Mouse (Mus musculus) NIH3T3 (cell line): Measurements from ENCODE around the gene Tlcd1.
"Not testable (repeated sequence)": the region's sequence is repeated elsewhere in the genome, so short reads cannot be mapped to it uniquely, and the experiment has no call there.

Experiments used
- DNase-seq: peaks from one replicate; pipeline ENCODE4 v3.0.0-alpha.2; 2012; ENCODE audit warnings: low read depth

Tlcd1 gene

DNA sequence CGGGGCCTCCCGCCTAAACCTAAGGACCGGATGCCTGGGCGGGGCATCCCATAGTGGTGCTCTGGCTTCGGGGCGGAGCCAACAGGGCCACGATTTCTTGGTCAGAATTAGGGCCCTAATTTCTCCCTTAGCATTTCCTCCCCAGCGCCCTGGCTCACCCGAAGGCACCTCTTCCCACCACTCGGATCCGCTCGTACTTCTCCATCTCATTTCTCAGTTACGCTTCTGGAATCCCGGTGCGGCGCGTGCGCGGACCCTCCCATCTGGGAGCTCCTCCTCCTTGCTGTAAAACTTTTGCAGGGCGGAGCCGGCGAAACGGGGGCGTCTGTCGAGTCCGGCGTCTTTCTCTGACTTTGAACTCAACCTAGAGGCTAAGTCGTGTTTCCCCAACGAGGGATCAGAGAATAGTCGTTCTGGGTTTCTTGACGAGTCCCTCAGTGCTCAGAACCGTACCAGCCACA, at the start of gene Tlcd1, which contains the start of gene Nek8:
TSS of gene Tlcd1 (plus strand) at position 310 of the 461 bp plus-strand sequence.
TSS of gene Nek8 (minus strand) at position 274 of the 461 bp plus-strand sequence.
- DNase-seq = peak; percentile 96

GRCm38 (mm10) chr11:78126739-78127138, 49.8 kb upstream of the Tlcd1 start:
- no peak for DNase-seq

DNA sequence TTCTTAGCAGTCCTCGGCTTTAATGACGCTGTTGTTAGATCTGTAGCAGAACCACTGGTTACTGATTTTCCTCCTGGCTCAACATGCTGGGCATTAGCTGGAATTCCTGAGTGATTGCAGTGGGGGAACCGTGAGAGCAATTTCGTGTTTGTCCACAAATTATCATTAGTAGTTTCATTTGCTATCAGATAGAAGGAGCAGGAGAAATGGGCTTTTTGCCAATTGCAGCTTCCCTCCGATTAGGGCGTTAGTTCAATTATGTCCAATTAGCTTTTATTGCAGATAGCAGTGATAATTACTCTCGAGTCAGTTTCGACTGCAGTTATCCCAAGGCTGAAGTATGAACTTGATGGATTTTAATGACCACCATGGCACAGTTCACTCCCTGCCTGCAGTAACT, 47.1 kb upstream of the Tlcd1 start:
- DNase-seq = no peak

DNA sequence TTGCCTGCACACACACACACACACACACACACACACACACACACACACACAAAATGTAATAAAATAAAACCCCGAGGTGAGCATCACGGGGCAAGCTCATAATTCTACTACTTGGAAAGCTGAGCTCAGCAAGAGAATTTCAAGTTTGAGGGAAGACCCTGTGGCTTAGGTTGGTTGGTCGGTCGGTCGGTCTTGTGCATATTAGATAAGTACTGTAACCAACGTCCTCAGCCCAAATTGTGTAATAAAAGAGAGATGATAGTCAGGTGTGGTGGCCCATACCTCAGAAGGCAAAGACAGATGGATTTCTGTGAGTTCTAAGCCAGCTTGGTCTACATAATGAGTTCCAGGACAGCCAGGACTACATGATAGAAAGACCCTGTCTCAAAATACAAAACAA, 42.6 kb upstream of the Tlcd1 start:
- no peak for DNase-seq

DNA sequence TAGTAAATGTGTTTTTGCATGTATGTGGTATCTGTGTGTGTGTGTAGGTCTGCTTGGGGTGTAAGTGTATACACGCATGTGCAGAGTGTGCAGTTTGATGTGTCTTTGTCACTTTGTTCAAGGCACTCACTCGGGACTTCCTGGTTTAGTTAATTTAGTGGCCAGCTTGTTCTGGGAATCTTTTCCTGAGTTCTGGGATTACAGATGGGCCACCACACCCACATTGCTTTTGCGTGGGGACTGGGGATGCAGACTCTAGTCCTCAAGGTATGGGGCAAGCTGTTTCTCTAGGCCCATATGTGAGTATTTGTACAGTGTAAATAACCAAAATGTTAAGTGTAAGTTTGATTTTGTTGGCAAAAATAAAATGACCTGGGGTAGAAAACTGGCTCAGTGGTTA, 42.2 kb upstream of the Tlcd1 start:
- DNase-seq = no peak

- DNase-seq = not testable (repeated sequence)
Measured at GRCm38 (mm10) chr11:78135314-78135713, 41.2 kb upstream of the Tlcd1 start.

GRCm38 (mm10) chr11:78136132-78136531, 40.4 kb upstream of the Tlcd1 start:
- no peak for DNase-seq

DNA sequence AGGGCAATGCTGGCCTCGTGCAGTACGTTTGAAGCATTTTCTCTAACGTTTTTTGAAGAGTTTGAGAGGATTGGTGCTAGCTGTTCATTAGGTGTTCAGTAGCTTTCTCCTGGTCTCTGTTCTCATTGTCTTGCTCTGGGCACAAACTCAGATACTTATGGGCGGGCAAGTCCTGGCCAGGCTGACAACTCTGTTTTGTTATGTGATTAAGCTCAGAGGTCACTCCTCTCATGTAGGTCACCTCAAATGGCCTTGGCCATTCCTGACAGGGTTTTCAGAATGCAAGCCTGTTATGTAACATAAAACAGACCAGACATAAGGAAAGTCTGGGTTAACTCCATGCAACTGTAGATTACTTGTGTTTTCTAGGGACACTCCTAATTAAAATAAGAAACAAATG, 38.9 kb upstream of the Tlcd1 start:
- no peak for DNase-seq

DNA sequence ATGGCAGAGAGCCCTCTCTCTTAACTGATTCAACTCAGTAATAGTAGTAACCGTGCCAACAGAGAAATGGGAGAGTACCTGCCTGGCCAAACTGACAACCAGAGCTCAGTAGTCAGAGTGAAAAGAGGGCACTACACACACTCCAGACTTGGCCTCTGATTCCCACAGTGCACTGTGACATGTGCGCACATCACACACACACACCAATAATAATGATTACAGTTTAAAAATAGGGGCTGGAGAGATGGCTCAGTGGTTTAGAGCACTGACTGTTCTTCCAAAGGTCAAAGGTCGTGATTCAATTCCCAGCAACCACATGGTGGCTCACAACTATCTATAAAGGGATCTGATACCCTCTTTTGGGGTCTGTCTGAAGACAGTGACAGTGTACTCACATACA, 38.5 kb upstream of the Tlcd1 start:
- DNase-seq = no peak

DNA sequence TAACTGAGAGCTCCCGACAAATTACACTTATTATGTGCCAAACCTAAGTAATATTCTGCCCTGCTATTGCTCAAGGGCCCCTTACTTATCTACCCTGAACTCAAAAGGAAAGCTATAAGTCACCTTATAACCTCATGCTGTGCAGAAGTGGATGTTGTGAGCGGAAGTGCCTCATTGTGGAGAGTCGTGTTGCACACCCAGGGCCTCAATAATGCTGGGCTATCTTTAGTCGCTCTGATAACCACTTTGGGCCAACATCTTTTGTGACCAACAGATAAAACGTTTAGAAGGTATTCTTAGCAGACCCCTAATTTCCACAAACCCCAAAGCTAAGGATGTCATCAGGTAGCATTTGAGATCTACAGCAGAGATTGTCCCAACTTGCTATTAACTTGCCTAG, 35.8 kb upstream of the Tlcd1 start:
- no peak for DNase-seq

DNA sequence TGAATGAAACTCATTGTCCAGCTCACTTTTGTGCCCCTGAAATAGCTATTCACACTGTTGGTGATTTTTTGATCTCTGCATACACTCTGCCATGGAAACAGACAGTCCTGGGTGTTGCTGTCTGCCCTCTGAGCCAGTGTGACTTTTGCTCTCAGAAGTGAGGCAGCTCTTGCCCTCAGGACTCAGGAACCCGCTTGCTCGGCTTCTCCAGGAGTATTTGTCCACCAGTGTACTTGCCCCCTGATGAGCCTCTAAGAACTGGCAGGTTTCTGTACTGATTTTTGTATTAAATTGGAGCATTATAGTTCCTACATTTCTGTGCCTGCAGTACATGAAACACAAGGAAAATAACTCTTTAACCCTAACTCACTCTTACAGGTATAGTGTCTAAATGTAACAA, 33.0 kb upstream of the Tlcd1 start:
- DNase-seq = no peak

DNA sequence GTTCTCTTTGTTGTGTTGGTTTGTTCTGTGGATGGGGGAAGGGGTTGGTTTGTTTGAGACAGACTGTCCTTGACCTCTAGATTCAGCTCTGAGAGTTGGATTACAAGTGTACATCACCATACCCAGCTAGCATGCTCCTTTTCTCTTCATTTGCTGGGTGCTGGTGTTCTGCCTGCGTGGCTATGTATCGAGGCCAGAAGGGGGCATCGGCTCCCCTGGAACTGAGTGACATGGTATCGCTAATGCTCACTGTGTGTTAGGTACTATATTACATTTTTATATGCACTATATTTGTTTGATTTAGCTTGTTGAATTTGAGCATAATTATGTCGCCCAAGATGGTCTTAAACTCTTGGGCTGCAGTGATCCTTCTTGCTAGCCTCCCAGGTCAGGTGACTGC, 30.3 kb upstream of the Tlcd1 start:
- DNase-seq = peak; percentile 50

GRCm38 (mm10) chr11:78146707-78147543, 29.6 kb upstream of the Tlcd1 start:
- peak; percentile 83 for DNase-seq

DNA sequence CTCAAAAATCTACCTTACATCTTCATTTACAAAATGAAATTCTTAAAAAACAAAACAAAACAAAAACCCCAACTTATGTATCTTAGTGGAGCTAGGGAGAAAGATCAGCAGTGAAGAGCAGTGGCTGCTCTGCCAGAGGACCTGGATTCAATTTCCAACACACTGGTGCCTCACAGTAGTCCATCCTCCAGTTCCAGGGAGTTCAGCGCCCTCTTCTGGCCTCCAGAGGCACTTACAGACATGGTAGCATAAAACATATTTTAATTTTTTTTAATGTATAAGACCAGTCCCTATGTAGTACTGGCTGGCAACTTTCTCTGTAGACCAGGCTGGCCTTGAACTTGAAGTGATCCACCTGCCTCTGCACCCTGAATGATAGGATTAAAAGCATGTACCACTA, 25.4 kb upstream of the Tlcd1 start:
- DNase-seq = peak; percentile 61

- DNase-seq = peak; percentile 81
Measured at GRCm38 (mm10) chr11:78152299-78153231, 23.9 kb upstream of the Tlcd1 start.

DNA sequence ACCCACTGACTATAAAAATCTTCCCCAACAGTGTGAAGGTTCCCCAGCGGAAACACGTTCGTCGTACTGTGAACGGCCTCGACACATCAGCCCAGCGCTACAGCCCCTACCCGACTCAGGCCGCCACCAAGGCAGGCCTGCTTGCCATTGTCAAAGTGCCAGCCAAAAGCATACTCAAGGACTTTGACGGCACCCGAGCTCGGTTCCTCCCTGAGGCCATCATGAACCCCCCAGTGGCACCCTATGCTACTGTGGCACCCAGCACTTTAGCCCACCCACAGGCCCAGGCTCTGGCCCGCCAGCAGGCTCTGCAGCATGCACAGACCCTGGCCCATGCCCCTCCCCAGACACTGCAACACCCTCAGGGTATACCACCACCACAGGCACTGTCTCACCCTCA, 22.7 kb upstream of the Tlcd1 start:
- no peak for DNase-seq

- no peak for DNase-seq
Measured at GRCm38 (mm10) chr11:78155674-78156073, 20.8 kb upstream of the Tlcd1 start.

DNA sequence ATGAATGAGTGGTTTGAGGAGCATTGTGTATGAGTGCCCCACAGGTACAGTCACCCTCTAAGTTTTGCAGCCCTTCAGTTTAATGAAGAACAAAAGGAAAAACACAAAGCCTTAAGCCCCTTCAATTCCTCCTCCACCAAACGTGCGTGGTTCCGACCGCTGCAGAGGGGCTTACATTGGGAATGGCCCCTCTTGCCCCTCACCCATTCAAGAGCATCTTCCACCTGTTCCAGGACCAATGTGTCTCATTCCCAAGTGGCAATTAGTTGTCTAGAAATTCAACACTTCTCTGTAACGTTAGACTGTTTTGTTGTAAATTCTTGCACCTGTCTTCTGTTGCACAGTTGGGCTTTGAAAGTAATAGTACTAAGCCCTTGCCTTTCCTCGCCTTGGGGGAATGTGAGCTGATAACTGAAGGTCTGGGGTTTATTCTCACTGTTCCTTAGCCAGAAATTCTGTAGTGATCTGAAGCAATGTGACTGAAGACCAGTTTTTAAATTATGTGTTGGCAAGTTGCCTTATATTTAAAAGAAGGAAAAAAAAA, 20.3 kb upstream of the Tlcd1 start:
- DNase-seq = no peak

GRCm38 (mm10) chr11:78159096-78159495, 17.4 kb upstream of the Tlcd1 start:
- DNase-seq = peak; percentile 93

DNA sequence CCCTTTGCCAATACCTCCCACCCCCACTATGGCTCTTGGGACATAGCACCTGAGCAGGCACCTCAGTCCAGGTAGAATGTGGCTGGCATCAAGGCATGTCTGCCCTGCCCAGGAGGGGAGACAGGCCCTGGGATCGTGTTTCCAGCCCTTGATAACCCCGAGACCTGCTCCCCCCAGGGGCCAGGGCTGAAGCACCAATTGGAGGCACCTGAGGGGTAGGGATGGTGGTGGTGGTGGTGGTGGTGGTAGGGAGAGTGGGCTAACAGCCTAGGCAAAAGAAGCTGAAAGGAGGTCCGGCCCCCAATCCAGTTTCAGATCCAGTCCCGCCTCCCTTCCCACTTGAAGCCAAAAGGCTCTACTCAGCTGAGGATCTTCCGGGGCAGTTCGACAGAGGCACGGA, 17.0 kb upstream of the Tlcd1 start:
- DNase-seq = no peak

- no peak for DNase-seq
Measured at GRCm38 (mm10) chr11:78160171-78160570, 16.3 kb upstream of the Tlcd1 start.

DNA sequence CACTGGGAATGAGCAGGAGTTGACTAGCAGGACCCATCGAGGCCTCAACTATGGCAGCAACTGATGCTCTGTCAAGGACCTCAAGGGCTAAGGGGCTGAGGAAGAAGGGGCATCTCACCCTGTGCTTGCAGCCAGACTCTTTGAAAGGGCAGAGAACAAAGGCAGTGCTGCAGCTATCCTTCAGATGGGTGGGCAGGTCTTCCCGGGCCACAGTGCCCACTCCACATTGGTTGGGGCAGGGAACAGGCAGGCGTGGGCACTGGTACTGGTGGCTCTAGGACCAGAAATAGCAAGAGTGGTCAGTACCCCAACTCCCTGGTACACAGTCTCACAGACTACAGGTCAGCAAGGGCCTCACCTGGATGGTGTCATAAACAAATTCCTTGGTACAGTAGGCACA, 15.8 kb upstream of the Tlcd1 start:
- no peak for DNase-seq

DNA sequence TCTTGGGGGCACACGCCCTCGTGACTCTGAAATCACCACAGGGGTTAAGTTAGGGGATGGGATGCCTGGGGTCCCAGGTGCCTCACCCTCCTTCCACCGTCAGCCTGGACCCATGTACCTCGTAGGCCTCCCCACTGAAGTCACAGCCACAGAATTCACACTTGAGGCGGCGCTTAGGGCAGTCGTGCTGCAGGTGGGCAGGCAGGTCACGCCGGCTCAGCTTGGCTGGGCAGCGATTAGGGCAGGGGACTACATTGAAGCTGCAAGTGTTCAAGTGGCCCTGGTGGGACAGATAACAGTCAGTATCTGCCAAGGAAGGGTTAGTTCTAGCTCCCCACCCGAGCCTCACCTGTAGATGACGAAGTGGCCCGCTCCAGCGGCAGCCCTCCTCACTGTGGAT, 15.3 kb upstream of the Tlcd1 start:
- no peak for DNase-seq
